Mouse (Mus musculus): Measurements from ENCODE around the gene Chd4.

- TF ChIP-seq CTCF (IDR thresholded peaks at IDR 0.05; ENCODE audit: control insufficient read depth, insufficient read depth, insufficient replicate concordance, low read depth, low read length) (no peak), POLR2A (IDR thresholded peaks at IDR 0.05; ENCODE audit: control insufficient read depth, low read depth, low read length) (no peak)
Observed at GRCm38 (mm10) chr6:125156491-125156890, 60.7 kb downstream of the Chd4 start.
